Mouse (Mus musculus) spleen, adult 2 months (tissue): ENCODE measurements around the gene Gng5. TPM values are rescaled to one million over a fixed set of nuclear protein-coding genes. Genes with fewer than 3 reads are reported as not detected.

ENCODE experiments used
- DNase-seq, 2 experiments: peaks; one replicate each; pipeline versions ENCODE4 v3.0.0 to v3.0.0-alpha.2; 2012 to 2021; ENCODE audit warnings: low spot score in 2 of 2, low read depth in 1 of 2
- H3K27ac ChIP-seq: fragments of 200-500 bp; 2 replicates; pipeline ENCODE4 v1.5.1; 2012; ENCODE audit warnings: low read length, inconsistent platforms; ENCODE audit not compliant: insufficient read depth
- H3K27me3 ChIP-seq: fragments of 200-500 bp; 2 replicates; pipeline ENCODE4 v1.6.1; 2012; ENCODE audit warnings: mild to moderate bottlenecking, moderate library complexity, low read length, inconsistent platforms; ENCODE audit not compliant: control insufficient read depth, insufficient read depth
- H3K36me3 ChIP-seq: fragments of 200-500 bp; 2 replicates; pipeline ENCODE4 v1.6.1; 2012; ENCODE audit warnings: mild to moderate bottlenecking, low read length, inconsistent platforms; ENCODE audit not compliant: control insufficient read depth, insufficient read depth
- H3K4me1 ChIP-seq: fragments of 200-500 bp; 2 replicates; pipeline ENCODE4 v1.6.1; 2011; ENCODE audit warnings: inconsistent platforms; ENCODE audit not compliant: control insufficient read depth, insufficient read depth, insufficient read length
- H3K4me3 ChIP-seq: fragments of 200-500 bp; 2 replicates; pipeline ENCODE4 v1.5.1; 2011; ENCODE audit warnings: mild to moderate bottlenecking, inconsistent platforms; ENCODE audit not compliant: insufficient read depth, insufficient read length; ENCODE audit errors: extremely low read depth
- CTCF ChIP-seq: fragments of 200-500 bp; IDR thresholded peaks from 2 replicates; pipeline ENCODE4 v1.5.1; 2011; ENCODE audit warnings: mild to moderate bottlenecking, inconsistent platforms; ENCODE audit not compliant: insufficient read depth, insufficient read length, insufficient replicate concordance; ENCODE audit errors: extremely low read depth
- POLR2A ChIP-seq: fragments of 200-500 bp; IDR thresholded peaks from 2 replicates; pipeline ENCODE4 v1.6.1; 2011; ENCODE audit warnings: low read depth, low read length, inconsistent platforms
- whole genome bisulfite sequencing: fragments of 180-500 bp; shearing (Covaris S2); methylation state at CpG from one replicate; pipeline ENCODE4 v1.1.7; 2018; 5-methylcytosine and 5-hydroxymethylcytosine counted together
- polyA plus RNA-seq: library from polyadenylated mRNA; depleted of rRNA; stranded (reverse); fragments of >200 nt; gene quantifications from 2 replicates; pipeline ENCODE4 v1.2.3, GENCODE M21; 2012; rRNA removed

Gene Gng5
- 178 and 234 TPM in 2 replicates for polyA plus RNA-seq

- WGBS = under 1% methylated on average over 54 of the region's 88 CpGs
- DNase-seq = peak; percentile 76 to 83
- TF ChIP-seq CTCF (no peak), POLR2A (peak; percentile 53; the same call in 1 of the 2 replicates)
Measured at GRCm38 (mm10) chr3:146499431-146500002, at the start of gene Gng5, which contains the start of gene Spata1. Gene Gng5, plus strand, starts transcription at chr3:146499807. Gene Spata1, minus strand, starts transcription at chr3:146499753.

DNA sequence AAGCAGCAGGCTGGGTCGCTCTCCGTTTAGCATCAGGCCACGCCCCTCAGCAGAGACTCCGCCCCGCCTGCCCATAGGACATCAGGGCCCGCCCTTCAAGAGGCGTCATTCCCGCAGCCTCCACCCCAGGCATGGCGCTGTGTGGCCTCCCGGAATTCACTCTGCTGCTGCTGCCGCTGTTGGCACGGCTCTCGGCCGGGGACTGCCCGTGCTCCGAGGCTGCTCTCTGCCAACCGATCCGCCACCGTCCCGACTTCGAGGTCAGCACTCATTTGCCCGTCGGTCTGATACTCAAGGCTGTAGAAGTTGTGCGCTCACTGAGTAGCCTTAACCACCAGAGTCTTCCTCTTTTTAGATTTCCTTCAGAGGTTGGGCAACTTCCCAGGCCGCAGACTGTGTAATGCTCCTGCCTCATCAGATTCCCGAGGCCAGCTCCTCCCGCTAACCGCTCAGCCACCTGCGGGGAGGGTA lies 49.2 kb upstream of the Gng5 start:
- no peaks in the 10 kb centered on the region for H3K27me3 ChIP-seq
- no peaks in the 10 kb centered on the region; the same call in 1 of the 2 replicates for H3K4me1 ChIP-seq
- peak overlapping the region; percentile 88 for H3K27ac ChIP-seq
- TF ChIP-seq CTCF = no peak
- peak; percentile 86 for TF ChIP-seq POLR2A
- peaks cover 2% of the 10 kb centered on the region; the same call in 1 of the 2 replicates for H3K36me3 ChIP-seq
- DNase-seq = peak; percentile 66 to 88
- H3K4me3 ChIP-seq = peak overlapping the region; percentile 95
- under 1% methylated on average over 29 of the region's 29 CpGs for WGBS

More at GRCm38 (mm10) chr3:146499431-146500002, at the start of gene Gng5, which contains the start of gene Spata1:
- H3K36me3 ChIP-seq = peaks cover 7% of the 10 kb centered on the region
- peak within 1 kb of the TSS; percentile 99 for H3K4me3 ChIP-seq
- peaks cover 7% of the 10 kb centered on the region for H3K4me1 ChIP-seq
- no peaks in the 10 kb centered on the region for H3K27me3 ChIP-seq
- H3K27ac ChIP-seq = peak within 1 kb of the TSS; percentile 94

GRCm38 (mm10) chr3:146451375-146451774 lies 48.2 kb upstream of the Gng5 start:
- Histone ChIP-seq H3K36me3 (peaks cover 2% of the 10 kb centered on the region; the same call in 1 of the 2 replicates), H3K4me3 (no peak overlapping the region), H3K27ac (no peak overlapping the region), H3K27me3 (no peaks in the 10 kb centered on the region), H3K4me1 (no peaks in the 10 kb centered on the region; the same call in 1 of the 2 replicates)
- TF ChIP-seq CTCF (no peak), POLR2A (no peak)
- WGBS = 96% methylated on average over 5 of the region's 5 CpGs
- DNase-seq = no peak

- 80% methylated on average over 2 of the region's 2 CpGs for WGBS
Measured at GRCm38 (mm10) chr3:146462939-146463338, 36.7 kb upstream of the Gng5 start.

GRCm38 (mm10) chr3:146469226-146469625 lies 30.4 kb upstream of the Gng5 start:
- TF ChIP-seq CTCF (no peak), POLR2A (no peak)
- no peak for DNase-seq
- Histone ChIP-seq H3K4me3 (no peak overlapping the region), H3K4me1 (no peaks in the 10 kb centered on the region), H3K27ac (no peak overlapping the region), H3K36me3 (peaks cover 2% of the 10 kb centered on the region; the same call in 1 of the 2 replicates), H3K27me3 (no peaks in the 10 kb centered on the region)
- 84% methylated on average over 2 of the region's 2 CpGs for WGBS

More at GRCm38 (mm10) chr3:146462939-146463338, 36.7 kb upstream of the Gng5 start:
- Histone ChIP-seq H3K36me3 (peaks cover 2% of the 10 kb centered on the region; the same call in 1 of the 2 replicates), H3K27me3 (no peaks in the 10 kb centered on the region), H3K27ac (no peak overlapping the region), H3K4me1 (no peaks in the 10 kb centered on the region), H3K4me3 (no peak overlapping the region)
- DNase-seq = no peak
- TF ChIP-seq POLR2A = no peak
- no peak for TF ChIP-seq CTCF

DNA sequence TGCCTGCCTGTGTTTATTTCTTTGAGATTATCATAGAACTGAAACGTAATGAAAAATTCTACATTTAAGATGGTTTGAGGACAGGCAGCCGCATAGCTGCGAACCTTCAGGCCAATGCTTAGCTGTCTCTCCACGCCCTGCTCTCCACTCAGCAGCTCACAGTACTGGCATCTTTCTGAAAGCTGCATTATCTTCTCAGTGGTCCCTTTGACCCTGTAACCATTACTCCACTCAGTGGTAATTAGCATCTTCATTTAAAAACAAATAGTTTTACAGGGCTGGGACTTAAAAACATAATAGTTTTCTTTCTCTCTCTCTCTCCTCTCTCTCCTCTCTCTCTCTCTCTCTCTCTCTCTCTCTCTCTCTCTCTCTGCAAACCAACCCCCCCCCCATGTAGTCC lies 26.9 kb upstream of the Gng5 start:
- TF ChIP-seq POLR2A (no peak), CTCF (no peak)
- DNase-seq = no peak
- Histone ChIP-seq H3K4me1 (no peaks in the 10 kb centered on the region), H3K27me3 (no peaks in the 10 kb centered on the region), H3K36me3 (no peaks in the 10 kb centered on the region; the same call in 1 of the 2 replicates), H3K27ac (no peak overlapping the region), H3K4me3 (no peak overlapping the region)
- WGBS = 93% methylated on average over 4 of the region's 4 CpGs

- Histone ChIP-seq H3K27ac (no peak overlapping the region), H3K4me3 (no peak overlapping the region), H3K36me3 (no peaks in the 10 kb centered on the region; the same call in 1 of the 2 replicates), H3K27me3 (no peaks in the 10 kb centered on the region), H3K4me1 (no peaks in the 10 kb centered on the region)
- no peak for DNase-seq
- no peak for TF ChIP-seq CTCF
- no peak for TF ChIP-seq POLR2A
Measured at GRCm38 (mm10) chr3:146473741-146474140, 25.9 kb upstream of the Gng5 start.
